Mouse (Mus musculus): ENCODE results near the gene Cacna1d. TPM values are rescaled to one million over a fixed set of nuclear protein-coding genes. Genes with fewer than 3 reads are reported as not detected.

The Cacna1d gene
- polyA plus RNA-seq, 1 experiment from 2014 or later, result 2.2 TPM

GRCm38 (mm10) chr14:30168902-30169301 is 322.4 kb downstream of the Cacna1d start:
- Histone ChIP-seq H3K9me3 (ENCODE audit: control insufficient read depth, low read length) (no peaks in the 10 kb centered on the region), H3K36me3 (ENCODE audit: control insufficient read depth, insufficient read depth, low read length) (no peaks in the 10 kb centered on the region), H3K4me3 (ENCODE audit: low read depth, low read length) (no peak overlapping the region), H3K9ac (ENCODE audit: low read length) (no peak overlapping the region), H3K4me2 (replicated peaks; ENCODE audit: low read depth) (no peak overlapping the region), H3K27me3 (ENCODE audit: control insufficient read depth, insufficient read depth, low read length) (no peaks in the 10 kb centered on the region), H3K27ac (replicated peaks) (no peak overlapping the region), H3K4me1 (replicated peaks; ENCODE audit: control insufficient read depth, insufficient read depth) (no peaks in the 10 kb centered on the region)
- no peak for ATAC-seq (ENCODE audit: low FRiP score, low TSS enrichment)
- no peak for DNase-seq (ENCODE audit: low spot score)
- TF ChIP-seq CTCF (IDR thresholded peaks at IDR 0.05; ENCODE audit: low read depth), result no peak
- no peak for TF ChIP-seq EP300 (optimal IDR thresholded peaks at IDR 0.05)
- 59% methylated on average over 3 of the region's 3 CpGs for WGBS

- Histone ChIP-seq H3K36me3 (ENCODE audit: control insufficient read depth, insufficient read depth, low read length) (no peaks in the 10 kb centered on the region), H3K4me3 (ENCODE audit: low read depth, low read length) (no peak overlapping the region), H3K9ac (ENCODE audit: low read length) (no peak overlapping the region), H3K27me3 (ENCODE audit: control insufficient read depth, insufficient read depth, low read length) (no peaks in the 10 kb centered on the region), H3K9me3 (ENCODE audit: control insufficient read depth, low read length) (no peaks in the 10 kb centered on the region), H3K4me2 (replicated peaks; ENCODE audit: low read depth) (no peak overlapping the region), H3K4me1 (replicated peaks; ENCODE audit: control insufficient read depth, insufficient read depth) (no peaks in the 10 kb centered on the region), H3K27ac (replicated peaks) (no peak overlapping the region)
- no peak for TF ChIP-seq CTCF (IDR thresholded peaks at IDR 0.05; ENCODE audit: low read depth)
- no peak for TF ChIP-seq EP300 (optimal IDR thresholded peaks at IDR 0.05)
- DNase-seq (ENCODE audit: low spot score), result no peak
- WGBS, result 80% methylated on average over 3 of the region's 3 CpGs
- ATAC-seq (ENCODE audit: low FRiP score, low TSS enrichment), result no peak
Observed at GRCm38 (mm10) chr14:30168387-30168786, 322.9 kb downstream of the Cacna1d start.

- Histone ChIP-seq H3K4me3 (ENCODE audit: low read depth, low read length) (no peak overlapping the region), H3K36me3 (ENCODE audit: control insufficient read depth, insufficient read depth, low read length) (no peaks in the 10 kb centered on the region), H3K9ac (ENCODE audit: low read length) (no peak overlapping the region), H3K4me1 (replicated peaks; ENCODE audit: control insufficient read depth, insufficient read depth) (no peaks in the 10 kb centered on the region), H3K27me3 (ENCODE audit: control insufficient read depth, insufficient read depth, low read length) (no peaks in the 10 kb centered on the region), H3K4me2 (replicated peaks; ENCODE audit: low read depth) (no peak overlapping the region), H3K27ac (replicated peaks) (no peak overlapping the region), H3K9me3 (ENCODE audit: control insufficient read depth, low read length) (no peaks in the 10 kb centered on the region)
- TF ChIP-seq EP300 (optimal IDR thresholded peaks at IDR 0.05) (no peak), CTCF (IDR thresholded peaks at IDR 0.05; ENCODE audit: low read depth) (no peak)
- DNase-seq (ENCODE audit: low spot score) (no peak), ATAC-seq (ENCODE audit: low FRiP score, low TSS enrichment) (no peak)
- 91% methylated on average over 7 of the region's 7 CpGs for WGBS
Observed at GRCm38 (mm10) chr14:30167606-30168005, 323.6 kb downstream of the Cacna1d start.

- H3K4me2 ChIP-seq (replicated peaks; ENCODE audit: low read depth), result no peak overlapping the region
- no peaks in the 10 kb centered on the region for H3K27me3 ChIP-seq (ENCODE audit: control insufficient read depth, insufficient read depth, low read length)
- WGBS, result 89% methylated on average over 11 of the region's 11 CpGs
- DNase-seq (ENCODE audit: low spot score) (no peak), ATAC-seq (ENCODE audit: low FRiP score, low TSS enrichment) (no peak)
- H3K27ac ChIP-seq (replicated peaks), result no peak overlapping the region
- no peak for TF ChIP-seq EP300 (optimal IDR thresholded peaks at IDR 0.05)
- TF ChIP-seq CTCF (IDR thresholded peaks at IDR 0.05; ENCODE audit: low read depth), result no peak
- H3K9ac ChIP-seq (ENCODE audit: low read length), result no peak overlapping the region
- H3K4me1 ChIP-seq (replicated peaks; ENCODE audit: control insufficient read depth, insufficient read depth), result no peaks in the 10 kb centered on the region
- H3K9me3 ChIP-seq (ENCODE audit: control insufficient read depth, low read length), result no peaks in the 10 kb centered on the region
- no peak overlapping the region for H3K4me3 ChIP-seq (ENCODE audit: low read depth, low read length)
- H3K36me3 ChIP-seq (ENCODE audit: control insufficient read depth, insufficient read depth, low read length), result no peaks in the 10 kb centered on the region
Observed at GRCm38 (mm10) chr14:30166036-30166435, 325.2 kb downstream of the Cacna1d start.

GRCm38 (mm10) chr14:30163733-30164708 is 327.2 kb downstream of the Cacna1d start:
- Histone ChIP-seq H3K27me3 (ENCODE audit: control insufficient read depth, insufficient read depth, low read length) (no peaks in the 10 kb centered on the region), H3K4me1 (replicated peaks; ENCODE audit: control insufficient read depth, insufficient read depth) (no peaks in the 10 kb centered on the region), H3K9ac (ENCODE audit: low read length) (no peak overlapping the region), H3K4me2 (replicated peaks; ENCODE audit: low read depth) (no peak overlapping the region), H3K9me3 (ENCODE audit: control insufficient read depth, low read length) (no peaks in the 10 kb centered on the region), H3K4me3 (ENCODE audit: low read depth, low read length) (no peak overlapping the region), H3K27ac (replicated peaks) (no peak overlapping the region), H3K36me3 (ENCODE audit: control insufficient read depth, insufficient read depth, low read length) (no peaks in the 10 kb centered on the region)
- DNase-seq (ENCODE audit: low spot score), result no peak
- WGBS, result 79% methylated on average over 20 of the region's 20 CpGs
- no peak for TF ChIP-seq EP300 (optimal IDR thresholded peaks at IDR 0.05)
- no peak for TF ChIP-seq CTCF (IDR thresholded peaks at IDR 0.05; ENCODE audit: low read depth)
- ATAC-seq (ENCODE audit: low FRiP score, low TSS enrichment), result no peak

GRCm38 (mm10) chr14:30147774-30148173 is 343.5 kb downstream of the Cacna1d start:
- DNase-seq (ENCODE audit: low spot score) (no peak), ATAC-seq (ENCODE audit: low FRiP score, low TSS enrichment) (no peak)
- H3K36me3 ChIP-seq (ENCODE audit: control insufficient read depth, insufficient read depth, low read length), result no peaks in the 10 kb centered on the region
- H3K4me2 ChIP-seq (replicated peaks; ENCODE audit: low read depth), result no peak overlapping the region
- WGBS, result 61% methylated on average over 7 of the region's 7 CpGs
- no peak overlapping the region for H3K9ac ChIP-seq (ENCODE audit: low read length)
- H3K4me3 ChIP-seq (ENCODE audit: low read depth, low read length), result no peak overlapping the region
- TF ChIP-seq CTCF (IDR thresholded peaks at IDR 0.05; ENCODE audit: low read depth) (no peak), EP300 (optimal IDR thresholded peaks at IDR 0.05) (no peak)
- no peaks in the 10 kb centered on the region for H3K4me1 ChIP-seq (replicated peaks; ENCODE audit: control insufficient read depth, insufficient read depth)
- no peaks in the 10 kb centered on the region for H3K9me3 ChIP-seq (ENCODE audit: control insufficient read depth, low read length)
- no peaks in the 10 kb centered on the region for H3K27me3 ChIP-seq (ENCODE audit: control insufficient read depth, insufficient read depth, low read length)
- no peak overlapping the region for H3K27ac ChIP-seq (replicated peaks)

Measured in stomach, postnatal 0 days (tissue).